Mouse (Mus musculus): ENCODE measurements around the gene Rnase13.
A peak's percentile ranks its signal among the peaks of the same experiment; 100 is the strongest.

Rnase13 gene

DNA sequence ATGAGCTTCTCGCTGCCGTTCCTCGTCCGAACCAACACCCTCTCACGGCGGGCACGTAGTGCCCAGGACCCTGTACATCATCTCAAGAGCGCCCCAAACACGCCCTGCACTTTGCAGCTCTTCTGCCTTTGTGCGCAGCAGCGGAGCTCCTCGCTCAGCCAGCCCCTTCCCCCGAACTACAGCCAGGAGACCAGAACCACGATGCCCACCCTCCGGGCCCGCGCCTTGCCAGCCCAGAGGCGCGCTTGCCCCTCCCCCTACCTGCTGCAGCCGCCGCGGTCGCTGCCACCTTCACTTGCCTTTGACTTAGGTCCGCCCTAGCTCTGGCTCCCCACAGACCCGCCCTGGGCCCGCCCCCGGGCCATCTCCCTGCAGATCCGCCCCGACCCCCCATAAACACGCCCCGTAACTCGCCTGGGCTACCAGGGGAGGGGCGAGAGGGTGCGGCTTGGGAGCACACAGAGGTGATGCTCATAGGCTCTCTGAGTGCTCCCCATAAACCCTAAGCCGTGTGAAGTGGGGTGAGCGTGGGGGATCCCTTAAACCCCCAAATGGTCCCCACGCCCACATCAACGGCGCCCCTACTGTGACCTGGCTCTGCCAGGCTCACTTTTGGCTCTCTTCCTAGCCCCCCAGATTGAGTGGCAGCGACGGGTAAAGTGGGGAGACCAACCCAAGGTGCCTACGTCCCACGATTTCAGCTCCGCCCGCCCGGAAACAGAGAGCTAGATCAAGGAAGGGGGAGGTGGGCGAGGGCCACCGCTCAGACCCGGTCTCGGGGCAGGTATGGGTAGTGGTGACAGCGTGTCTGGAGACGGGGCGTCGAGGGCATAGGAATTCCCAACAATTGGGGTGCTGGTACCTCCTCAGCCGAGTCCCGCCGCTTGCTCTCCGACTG is 9.3 kb downstream of the Rnase13 start:
- peak; percentile 38 for DNase-seq (ENCODE audit: low spot score)

- DNase-seq (ENCODE audit: low spot score) = no peak
Measured at GRCm38 (mm10) chr14:51912391-51913061, 10.0 kb downstream of the Rnase13 start.

DNA sequence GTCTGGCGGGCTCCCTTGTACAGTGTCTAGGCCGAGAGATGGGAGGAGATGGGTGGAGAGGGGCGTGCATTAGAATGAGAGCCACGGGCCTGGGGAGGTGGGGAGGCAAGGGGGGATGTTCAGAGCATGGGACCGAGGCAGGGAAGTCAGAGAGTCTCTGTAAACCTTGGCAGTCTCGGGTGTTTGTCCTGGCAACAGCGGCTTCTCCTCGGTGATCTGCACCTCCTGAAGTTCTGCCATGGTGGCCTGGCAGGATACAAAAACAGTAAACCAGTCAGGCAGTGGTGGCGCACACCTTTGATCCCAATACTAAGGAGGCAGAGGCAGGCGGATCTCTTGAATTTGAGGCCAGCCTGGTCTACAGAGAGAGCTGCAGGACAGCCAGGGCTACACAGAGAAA is 11.3 kb downstream of the Rnase13 start:
- no peak for DNase-seq (ENCODE audit: low spot score)

DNA sequence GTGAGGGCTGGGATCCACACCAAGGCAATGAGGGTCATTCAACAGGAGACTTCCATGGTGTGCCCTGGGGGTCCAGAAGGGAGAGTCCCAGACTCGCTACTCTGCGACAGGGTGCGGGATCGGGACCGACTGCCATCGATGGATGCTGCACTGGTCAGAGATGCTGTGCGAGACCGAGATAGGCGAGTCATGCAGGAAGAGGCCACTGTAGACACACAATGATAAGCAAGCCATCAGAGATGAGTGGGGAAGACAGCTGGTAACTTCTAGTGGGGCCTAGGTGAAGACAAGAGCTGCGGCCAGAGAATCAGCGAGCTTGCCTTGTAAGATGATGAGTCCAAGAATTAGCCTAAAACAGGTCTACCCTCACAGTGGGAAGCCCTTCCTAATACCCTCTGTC is 16.5 kb downstream of the Rnase13 start:
- no peak for DNase-seq (ENCODE audit: low spot score)

DNA sequence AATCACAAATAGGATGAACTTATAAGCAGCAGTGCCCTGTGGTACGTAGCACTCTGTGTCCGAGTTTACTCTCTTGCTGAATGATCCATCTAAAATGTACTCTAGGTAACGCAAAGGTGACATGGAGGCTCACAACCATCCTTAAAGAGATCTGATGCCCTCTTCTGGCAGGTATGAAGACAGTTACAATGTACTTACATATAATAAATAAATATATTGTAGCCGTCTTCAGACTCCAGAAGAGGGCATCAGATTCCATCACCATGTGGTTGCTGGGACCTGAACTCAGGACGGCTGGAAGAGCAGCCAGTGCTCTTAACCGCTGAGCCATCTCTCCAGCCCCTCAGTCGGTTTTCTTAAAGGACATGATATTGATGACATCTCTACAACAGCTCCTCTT is 17.9 kb downstream of the Rnase13 start:
- no peak for DNase-seq (ENCODE audit: low spot score)

DNA sequence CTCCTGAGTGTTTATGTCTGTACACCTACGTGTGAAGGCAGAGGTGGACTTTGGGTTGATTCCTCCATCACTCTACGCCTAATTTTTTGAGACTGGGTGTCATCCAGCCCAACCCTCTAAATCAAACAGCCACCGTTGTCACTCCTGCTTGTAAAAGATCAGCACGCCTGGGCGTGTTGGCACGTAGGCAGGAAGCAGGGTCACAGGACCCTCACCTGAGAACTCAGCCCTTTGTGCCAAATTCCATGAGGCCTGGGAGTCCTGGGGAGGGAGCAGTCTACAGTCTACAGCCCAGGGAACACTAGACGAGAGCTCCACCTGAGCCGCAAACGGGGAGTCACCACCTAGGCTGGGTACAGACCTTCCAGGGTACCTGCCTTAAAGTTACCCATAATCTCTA is 18.8 kb downstream of the Rnase13 start:
- no peak for DNase-seq (ENCODE audit: low spot score)

- DNase-seq (ENCODE audit: low spot score) = peak; percentile 21
Measured at GRCm38 (mm10) chr14:51902806-51903710, 19.5 kb downstream of the Rnase13 start.

DNA sequence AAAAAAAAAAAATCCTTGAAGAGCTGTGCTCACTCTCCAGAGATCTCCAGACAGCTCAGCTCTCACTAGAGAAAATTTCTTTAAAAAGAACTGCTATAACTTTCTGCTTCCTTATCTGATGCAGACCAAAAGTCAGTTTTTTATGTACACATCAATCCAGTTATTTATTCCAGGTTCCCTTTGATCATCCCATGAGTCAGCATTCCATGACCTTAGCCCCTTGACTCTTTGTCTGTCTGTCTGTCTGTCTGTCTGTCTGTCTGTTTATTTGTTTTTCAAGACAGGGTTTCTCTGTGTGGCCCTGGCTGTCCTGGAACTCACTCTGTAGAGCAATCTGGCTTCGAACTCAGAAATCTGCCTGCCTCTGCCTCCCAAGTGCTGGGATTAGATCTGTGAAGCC is 23.2 kb downstream of the Rnase13 start:
- DNase-seq (ENCODE audit: low spot score) = no peak

DNA sequence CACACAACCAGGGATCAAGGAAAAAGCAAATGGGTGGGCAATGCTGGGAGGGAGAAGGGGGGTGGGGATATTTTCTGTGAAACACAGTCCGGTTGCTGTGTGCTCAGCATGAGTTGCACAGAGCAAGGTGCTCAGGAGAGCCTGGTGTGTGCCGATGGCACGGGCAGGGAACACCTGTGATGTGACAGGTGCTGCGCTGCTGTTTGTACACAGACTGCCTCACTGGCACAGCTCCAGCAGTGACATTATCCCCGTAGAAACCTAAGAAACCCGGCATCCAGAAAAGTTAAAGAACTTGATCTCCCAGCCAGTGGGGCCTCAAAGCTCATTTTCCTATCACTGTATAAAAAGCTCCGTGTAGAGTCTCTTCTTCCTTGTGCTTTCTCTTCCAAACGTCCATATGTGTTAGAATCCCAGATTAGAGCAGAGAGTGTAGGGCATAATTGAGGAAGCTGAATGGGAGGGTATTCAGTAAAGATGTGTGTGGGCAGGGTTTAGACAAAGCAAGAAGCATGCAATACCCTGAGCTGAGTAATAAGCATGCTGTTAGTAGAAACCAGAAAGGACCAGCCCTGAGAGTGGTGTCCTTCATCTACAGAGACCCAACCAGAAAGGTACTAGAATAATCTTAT is 25.9 kb downstream of the Rnase13 start:
- no peak for DNase-seq (ENCODE audit: low spot score)

GRCm38 (mm10) chr14:51896019-51896418 is 26.6 kb downstream of the Rnase13 start:
- DNase-seq (ENCODE audit: low spot score) = no peak

GRCm38 (mm10) chr14:51895071-51895470 is 27.5 kb downstream of the Rnase13 start:
- DNase-seq (ENCODE audit: low spot score) = no peak

DNA sequence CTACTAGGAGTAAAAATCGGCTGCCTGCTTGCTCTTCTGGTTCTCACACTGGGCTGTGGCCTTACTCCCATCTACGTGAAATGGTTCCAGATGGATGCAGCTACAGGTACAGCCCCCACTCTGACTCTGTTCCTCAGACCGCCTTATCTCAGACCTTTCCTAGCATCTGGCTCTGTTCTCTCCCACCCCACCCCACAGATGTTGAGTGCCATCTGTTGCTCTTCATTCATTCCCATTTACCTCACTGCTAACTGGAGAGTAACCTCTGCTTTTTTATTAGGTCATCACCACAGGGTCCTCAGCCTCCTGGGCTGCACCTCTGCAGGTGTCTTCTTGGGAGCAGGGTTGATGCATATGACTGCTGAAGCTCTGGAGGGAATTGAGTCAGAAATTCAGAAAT is 28.8 kb downstream of the Rnase13 start:
- DNase-seq (ENCODE audit: low spot score) = no peak

- no peak for DNase-seq (ENCODE audit: low spot score)
Measured at GRCm38 (mm10) chr14:51893094-51893794, 29.3 kb downstream of the Rnase13 start.

DNA sequence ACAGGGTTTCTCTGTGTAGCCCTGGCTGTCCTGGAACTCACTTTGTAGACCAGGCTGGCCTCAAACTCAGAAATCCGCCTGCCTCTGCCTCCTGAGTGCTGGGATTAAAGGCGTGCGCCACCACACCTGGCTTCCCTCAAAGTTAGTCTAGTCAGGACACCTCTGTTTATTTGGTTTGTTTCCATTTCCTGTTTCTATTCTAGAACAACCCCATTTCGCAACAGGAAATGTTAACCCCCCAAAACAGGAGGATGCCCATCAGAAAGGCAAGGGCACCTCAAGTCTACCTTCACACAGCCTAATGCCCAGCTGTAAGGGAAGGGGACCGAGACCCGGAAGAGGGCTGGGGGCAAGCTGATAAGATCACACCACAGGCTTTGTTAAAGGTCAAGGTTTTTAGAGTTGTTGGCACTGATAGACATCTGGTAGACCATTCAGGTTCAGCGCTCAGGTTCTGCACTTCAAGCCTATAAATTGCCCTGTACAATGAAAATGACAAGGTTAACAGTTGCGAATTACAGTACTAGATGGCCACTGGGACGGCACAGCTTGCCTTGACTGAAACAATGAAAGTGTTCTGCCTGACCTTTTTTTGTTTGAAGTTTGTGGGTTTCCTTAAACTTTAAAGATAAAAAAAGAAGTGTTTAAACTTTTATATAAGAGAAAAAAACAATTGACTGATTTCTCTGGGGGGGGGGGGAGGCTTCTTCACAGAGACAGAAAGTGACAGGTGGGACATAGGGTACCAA is 30.2 kb downstream of the Rnase13 start, which contains the start of gene Slc39a2:
Gene Slc39a2, plus strand, starts transcription at position 699 of the 749 bp plus-strand sequence.
- no peak for DNase-seq (ENCODE audit: low spot score)

GRCm38 (mm10) chr14:51889833-51890232 is 32.7 kb downstream of the Rnase13 start:
- DNase-seq (ENCODE audit: low spot score) = no peak

DNA sequence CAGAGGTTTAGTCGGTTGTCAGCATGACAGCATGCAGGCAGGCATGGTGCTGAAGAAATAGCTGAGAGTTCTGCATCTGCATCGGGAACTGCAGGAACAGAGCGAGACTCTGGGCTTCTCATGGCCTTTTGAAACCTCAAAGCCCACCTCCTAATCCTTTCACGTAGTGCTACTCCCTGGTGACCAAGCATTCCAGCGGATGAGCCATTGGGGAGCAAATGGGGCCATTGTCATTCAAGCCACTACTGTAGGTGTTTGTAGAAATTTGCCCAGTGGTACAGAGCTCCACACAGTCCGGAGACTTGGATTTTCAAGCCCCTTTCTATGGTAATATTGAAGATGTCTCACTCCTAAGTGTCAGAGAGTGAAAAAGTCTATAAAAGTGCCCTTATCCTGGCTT is 36.5 kb downstream of the Rnase13 start:
- no peak for DNase-seq (ENCODE audit: low spot score)

GRCm38 (mm10) chr14:51884598-51885331 is 37.8 kb downstream of the Rnase13 start, which contains the start of gene Mettl17:
Mettl17 (plus strand) TSS chr14:51884842.
- DNase-seq (ENCODE audit: low spot score) = peak; percentile 86

- no peak for DNase-seq (ENCODE audit: low spot score)
Measured at GRCm38 (mm10) chr14:51884031-51884544, 38.5 kb downstream of the Rnase13 start.

DNA sequence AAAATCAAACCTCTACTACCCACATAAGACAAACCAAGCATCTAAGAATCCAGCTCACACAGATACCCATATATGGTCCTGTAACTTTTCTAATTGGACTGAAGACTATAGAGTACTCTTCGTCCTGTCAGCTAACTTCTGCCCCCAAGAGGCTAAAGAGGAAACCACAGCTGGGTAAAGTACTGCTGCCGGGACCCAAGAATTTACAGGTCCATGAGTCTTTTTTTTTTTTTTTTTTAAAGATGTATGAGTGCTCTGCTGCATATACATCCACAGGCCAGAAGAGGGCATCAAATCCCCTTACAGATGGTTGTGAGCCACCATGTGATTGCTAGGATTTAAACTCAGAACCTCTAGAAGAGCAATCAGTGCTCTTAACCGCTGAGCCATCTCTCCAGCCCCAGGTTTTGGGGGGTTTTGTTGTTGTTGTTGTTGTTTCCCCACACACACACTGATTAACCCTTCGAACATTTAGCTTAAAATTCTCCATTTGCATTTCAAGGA is 39.0 kb downstream of the Rnase13 start:
- peak; percentile 44 for DNase-seq (ENCODE audit: low spot score)
